8 mouse cellular contexts compared by ENCODE assay signal in the genomic region with DNA sequence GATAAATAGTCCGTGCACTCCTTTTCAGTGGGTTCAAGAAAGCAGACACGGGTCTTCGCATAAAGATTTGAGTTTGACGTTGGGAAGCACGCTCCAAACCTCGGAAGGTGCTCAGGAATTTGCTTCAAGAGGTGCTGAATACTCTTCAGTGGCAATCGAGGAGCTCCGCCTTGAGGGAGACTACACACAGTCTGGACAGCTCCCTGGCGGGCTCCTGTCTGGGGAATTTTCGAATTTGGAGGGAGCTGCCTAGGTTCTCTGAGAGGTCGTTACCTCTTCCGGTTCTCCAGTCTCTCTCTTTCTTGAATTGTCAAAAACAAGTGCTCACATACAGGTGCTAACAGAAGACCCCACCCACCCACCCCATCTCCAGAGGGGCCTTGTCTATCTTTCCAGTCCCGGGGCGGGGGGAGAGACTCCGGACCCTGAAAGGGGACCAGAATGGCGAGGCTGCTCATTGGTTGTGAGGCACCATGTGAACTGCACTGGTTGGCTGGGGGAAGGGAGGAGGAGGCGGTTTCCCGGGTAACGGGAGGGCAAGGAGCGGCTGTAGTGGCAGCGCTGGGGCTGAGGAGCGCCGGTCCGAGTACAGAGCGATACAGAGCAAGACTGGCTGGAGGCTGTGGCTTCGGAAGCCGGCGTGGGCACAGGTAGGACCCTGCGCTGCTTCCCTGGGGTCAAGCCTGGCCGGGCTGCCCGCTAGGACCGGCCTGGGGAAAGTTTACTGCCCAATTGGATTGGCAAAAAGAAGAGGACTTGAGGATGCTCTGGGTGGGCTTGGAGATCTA. TPM values are rescaled to one million over a fixed set of nuclear protein-coding genes. Genes with fewer than 3 reads are reported as not detected.
DNase-seq lines count a peak whose midpoint lies in the region; ATAC-seq lines count a peak whose summit lies in the region.

No protein-coding gene starts in this region.

- no peaks in the 10 kb centered on the region for H3K9me3 ChIP-seq in liver, embryonic 13.5 days (replicated peaks)
- no peaks in the 10 kb centered on the region for H3K9me3 ChIP-seq in neural tube, embryonic 13.5 days

- H3K36me3 ChIP-seq in liver, embryonic 13.5 days = no peaks in the 10 kb centered on the region
- no peaks in the 10 kb centered on the region for H3K36me3 ChIP-seq in neural tube, embryonic 13.5 days

- H3K9ac ChIP-seq in liver, embryonic 13.5 days = no peak overlapping the region
- H3K9ac ChIP-seq in neural tube, embryonic 13.5 days = peak overlapping the region; percentile 86

- peaks cover 3% of the 10 kb centered on the region; the same call in 1 of the 2 replicates for H3K4me1 ChIP-seq in liver, embryonic 13.5 days (replicated peaks)
- H3K4me1 ChIP-seq in neural tube, embryonic 13.5 days (replicated peaks) = peaks cover 51% of the 10 kb centered on the region

- peaks cover 90% of the 10 kb centered on the region for H3K27me3 ChIP-seq in liver, embryonic 13.5 days
- H3K27me3 ChIP-seq in neural tube, embryonic 13.5 days = no peaks in the 10 kb centered on the region; the same call in 1 of the 2 replicates

- no peak overlapping the region for H3K4me3 ChIP-seq in liver, embryonic 13.5 days (replicated peaks)
- H3K4me3 ChIP-seq in neural tube, embryonic 13.5 days = peak overlapping the region; percentile 75

- no peak overlapping the region for H3K27ac ChIP-seq in liver, embryonic 13.5 days
- H3K27ac ChIP-seq in neural tube, embryonic 13.5 days (replicated peaks) = peak overlapping the region; percentile 78

- 7% methylated on average over 32 of the region's 32 CpGs for WGBS in liver, embryonic 13.5 days (ENCODE audit: insufficient replicate concordance)
- 2% methylated on average over 32 of the region's 32 CpGs for WGBS in neural tube, embryonic 13.5 days

- ATAC-seq in liver, embryonic 13.5 days (ENCODE audit: low read depth) = peak; percentile 29; the same call in 1 of the 2 replicates
- ATAC-seq in neural tube, embryonic 13.5 days (ENCODE audit: low read depth) = peak; percentile 95

- H3K4me2 ChIP-seq in liver, embryonic 13.5 days = no peak overlapping the region
- H3K4me2 ChIP-seq in neural tube, embryonic 13.5 days = peak overlapping the region; percentile 68

- intact Hi-C loops in heart, postnatal 36 days (cut with DNase I) = no loop called here

- DNase-seq in urinary bladder, adult 2 months (ENCODE audit: low spot score) = peak; percentile 26
- no peak for DNase-seq in urinary bladder, postnatal 36 days (ENCODE audit: low spot score in 2 of 2)
- DNase-seq in fibroblast of lung, adult 2 months (ENCODE audit: low read depth) = peak; percentile 2
- peak; percentile 13 to 24 for DNase-seq in heart, postnatal 36 days
- DNase-seq in kidney, postnatal 4 days = peak; percentile 78 to 82
- DNase-seq in liver, embryonic 13.5 days = peak; percentile 2
- DNase-seq in thymus, postnatal 0 days (ENCODE audit: low spot score) = peak; percentile 12

RNA-seq across cellular contexts. Expression of gene Nav2, which starts 50.2 kb away (rescaled TPM):
- polyA plus RNA-seq in urinary bladder, adult 2 months (2012; rRNA removed) = 4.6 and 13.9 TPM in 2 replicates
- 10 to 100 TPM; 42.4 to 52.9 TPM for total RNA-seq in heart, postnatal 36 days (2021)
- polyA plus RNA-seq in liver, embryonic 13.5 days (2015; fragmentation: Nextera tagmentation; extraction: Ambion mirVana) = 1.8 and 1.9 TPM in 2 replicates
- 19.6 and 19.9 TPM in 2 replicates for polyA plus RNA-seq in neural tube, embryonic 13.5 days (2015; fragmentation: Nextera tagmentation; extraction: Ambion mirVana)
- polyA plus RNA-seq in thymus, postnatal 0 days (2015; fragmentation: Nextera tagmentation; extraction: Ambion mirVana) = 16.3 and 26.8 TPM in 2 replicates

Comparison
In these comparisons a context has a peak if more than half of its experiments do, and no peak if none do; other contexts are left out.
1. DNase-seq: peak in urinary bladder, adult 2 months (single experiment), fibroblast of lung, adult 2 months (single experiment), heart, postnatal 36 days (2 of 2), kidney, postnatal 4 days (2 of 2), liver, embryonic 13.5 days (single experiment) and thymus, postnatal 0 days (single experiment); none in urinary bladder, postnatal 36 days (0 of 2).